Mouse (Mus musculus) CH12.LX (cell line): ENCODE results near the gene Slc1a4. TPM values are rescaled to one million over a fixed set of nuclear protein-coding genes. Genes with fewer than 3 reads are reported as not detected.
A peak's percentile ranks its signal among the peaks of the same experiment; 100 is the strongest.

Experiments used
- DNase-seq: peaks from one replicate; pipeline ENCODE4 v3.0.0-alpha.2; 2013; ENCODE audit errors: extremely low read depth
- H3K27ac ChIP-seq: 2 replicates; pipeline ENCODE4 v1.5.1; 2012; ENCODE audit warnings: low read depth, mild to moderate bottlenecking, control low read depth, moderate library complexity; ENCODE audit not compliant: insufficient read depth
- H3K27me3 ChIP-seq: replicated peaks from 2 replicates; pipeline ENCODE3; 2012; ENCODE audit warnings: inconsistent platforms
- H3K36me3 ChIP-seq, 2 experiments: replicated peaks in 1 of 2; 2 replicates each; pipeline versions ENCODE3 to v1.6.1; 2012; ENCODE audit warnings: inconsistent platforms in 1 of 2, low read length in 1 of 2, mild to moderate bottlenecking in 1 of 2, mixed read lengths in 1 of 2, moderate library complexity in 1 of 2; ENCODE audit not compliant: control insufficient read depth in 1 of 2, insufficient read depth in 1 of 2
- H3K4me1 ChIP-seq, 2 experiments: 2 replicates each; pipeline ENCODE4 v1.6.1; 2012; ENCODE audit warnings: inconsistent platforms in 1 of 2, moderate library complexity in 1 of 2; ENCODE audit not compliant: insufficient read depth in 2 of 2, control insufficient read depth in 1 of 2
- H3K4me2 ChIP-seq: 2 replicates; pipeline ENCODE4 v1.6.1; 2012; ENCODE audit warnings: low read depth, mild to moderate bottlenecking, control low read depth; ENCODE audit not compliant: poor library complexity, insufficient read depth, severe bottlenecking
- H3K4me3 ChIP-seq, 3 experiments: fragments of 150-350 bp in 1 of 3; sonication (generic) in 1 of 3; replicated peaks in 1 of 3; 2 replicates each; pipeline versions ENCODE3 to v1.5.1; 2011 to 2012; ENCODE audit warnings: low read depth in 2 of 3, low read length in 2 of 3, mild to moderate bottlenecking in 2 of 3, moderate library complexity in 2 of 3, control low read depth in 1 of 3, improper control_type of control experiment in 1 of 3, inconsistent platforms in 1 of 3, mixed read lengths in 1 of 3; ENCODE audit not compliant: poor library complexity in 1 of 3
- H3K79me2 ChIP-seq: replicated peaks from 2 replicates; pipeline ENCODE4 v1.6.1; 2012; ENCODE audit warnings: mild to moderate bottlenecking, moderate library complexity; ENCODE audit not compliant: control insufficient read depth, poor library complexity, insufficient read depth, severe bottlenecking; ENCODE audit errors: extremely low read depth
- H3K9ac ChIP-seq: 2 replicates; pipeline ENCODE4 v1.6.1; 2012; ENCODE audit warnings: low read depth, mild to moderate bottlenecking, control low read depth, moderate library complexity; ENCODE audit not compliant: insufficient read depth
- H3K9me3 ChIP-seq: replicated peaks from 2 replicates; pipeline ENCODE3; 2012; ENCODE audit warnings: low read length, inconsistent platforms, mixed read lengths
- BHLHE40 ChIP-seq: IDR thresholded peaks from 2 replicates; pipeline ENCODE4 v1.6.1; 2011; ENCODE audit warnings: mild to moderate bottlenecking, low read depth, low read length, improper control_type of control experiment
- CHD1 ChIP-seq: IDR thresholded peaks from 2 replicates; pipeline ENCODE4 v1.6.1; 2012; ENCODE audit warnings: low read depth, low read length, improper control_type of control experiment, inconsistent platforms
- CHD2 ChIP-seq: IDR thresholded peaks from 2 replicates; pipeline ENCODE4 v1.6.1; 2011; ENCODE audit warnings: low read length, improper control_type of control experiment
- CTCF ChIP-seq, 2 experiments: IDR thresholded peaks in 1 of 2; conservative IDR thresholded peaks in 1 of 2; 2 replicates each; pipeline ENCODE4 v1.5.1; 2011 to 2012; ENCODE audit warnings: low read depth in 2 of 2, low read length in 2 of 2, improper control_type of control experiment in 1 of 2, inconsistent platforms in 1 of 2, mild to moderate bottlenecking in 1 of 2, moderate library complexity in 1 of 2
- E2F4 ChIP-seq: IDR thresholded peaks from 2 replicates; pipeline ENCODE4 v1.6.1; 2011; ENCODE audit warnings: low read depth, low read length, improper control_type of control experiment; ENCODE audit not compliant: insufficient replicate concordance
- ELF1 ChIP-seq: IDR thresholded peaks from 2 replicates; pipeline ENCODE4 v1.6.1; 2014; ENCODE audit warnings: low read depth, mild to moderate bottlenecking, inconsistent platforms, low read length, improper control_type of control experiment
- EP300 ChIP-seq: IDR thresholded peaks from 2 replicates; pipeline ENCODE4 v1.6.1; 2011; ENCODE audit warnings: low read length, improper control_type of control experiment
- ETS1 ChIP-seq: conservative IDR thresholded peaks from 2 replicates; pipeline ENCODE4 v1.6.1; 2012; ENCODE audit warnings: low read depth, mild to moderate bottlenecking, inconsistent platforms, low read length, improper control_type of control experiment, moderate library complexity
- GABPA ChIP-seq: IDR thresholded peaks from 2 replicates; pipeline ENCODE4 v1.6.1; 2012; ENCODE audit warnings: low read depth, low read length, improper control_type of control experiment, inconsistent platforms; ENCODE audit not compliant: insufficient replicate concordance
- HCFC1 ChIP-seq: IDR thresholded peaks from 2 replicates; pipeline ENCODE4 v1.6.1; 2012; ENCODE audit warnings: low read depth, mild to moderate bottlenecking, inconsistent platforms, low read length, improper control_type of control experiment
- IRF4 ChIP-seq: IDR thresholded peaks from 2 replicates; pipeline ENCODE4 v1.6.1; 2014; ENCODE audit warnings: low read depth, mild to moderate bottlenecking, inconsistent platforms, low read length, improper control_type of control experiment
- JUN ChIP-seq: IDR thresholded peaks from 2 replicates; pipeline ENCODE4 v1.6.1; 2011; ENCODE audit warnings: low read depth, mild to moderate bottlenecking, low read length, improper control_type of control experiment, moderate library complexity; ENCODE audit not compliant: insufficient read depth
- JUND ChIP-seq: conservative IDR thresholded peaks from 2 replicates; pipeline ENCODE4 v1.6.1; 2011; ENCODE audit warnings: low read depth, low read length, improper control_type of control experiment
- KAT2A ChIP-seq: IDR thresholded peaks from 2 replicates; pipeline ENCODE4 v1.6.1; 2012; ENCODE audit warnings: low read length, improper control_type of control experiment, inconsistent platforms; ENCODE audit not compliant: insufficient replicate concordance
- MAFK ChIP-seq: IDR thresholded peaks from 2 replicates; pipeline ENCODE4 v1.6.1; 2011; ENCODE audit warnings: low read length, improper control_type of control experiment; ENCODE audit not compliant: insufficient replicate concordance
- MAX ChIP-seq: IDR thresholded peaks from 2 replicates; pipeline ENCODE4 v1.6.1; 2011; ENCODE audit warnings: low read length, improper control_type of control experiment
- MAZ ChIP-seq: IDR thresholded peaks from 2 replicates; pipeline ENCODE4 v1.6.1; 2012; ENCODE audit warnings: low read depth, mild to moderate bottlenecking, inconsistent platforms, low read length, improper control_type of control experiment, moderate library complexity
- MEF2A ChIP-seq: IDR thresholded peaks from 2 replicates; pipeline ENCODE4 v1.6.1; 2014; ENCODE audit warnings: low read depth, mild to moderate bottlenecking, inconsistent platforms, low read length, improper control_type of control experiment, borderline replicate concordance
- MXI1 ChIP-seq: IDR thresholded peaks from 2 replicates; pipeline ENCODE4 v1.6.1; 2011; ENCODE audit warnings: mild to moderate bottlenecking, low read depth, low read length, improper control_type of control experiment
- MYC ChIP-seq: IDR thresholded peaks from 2 replicates; pipeline ENCODE4 v1.6.1; 2011; ENCODE audit warnings: low read depth, mild to moderate bottlenecking, improper control_type of control experiment, low read length
- NELFE ChIP-seq: IDR thresholded peaks from 2 replicates; pipeline ENCODE4 v1.6.1; 2011; ENCODE audit warnings: low read depth, low read length, improper control_type of control experiment
- NRF1 ChIP-seq: IDR thresholded peaks from 2 replicates; pipeline ENCODE4 v1.6.1; 2014; ENCODE audit warnings: low read depth, mild to moderate bottlenecking, inconsistent platforms, low read length, improper control_type of control experiment, moderate library complexity
- PAX5 ChIP-seq: IDR thresholded peaks from 2 replicates; pipeline ENCODE4 v1.6.1; 2012; ENCODE audit warnings: low read length, inconsistent platforms, mixed read lengths
- POLR2A ChIP-seq: IDR thresholded peaks from 2 replicates; pipeline ENCODE4 v1.6.1; 2011; ENCODE audit warnings: low read depth, mild to moderate bottlenecking, improper control_type of control experiment, low read length
- POLR2AphosphoS2 ChIP-seq: IDR thresholded peaks from 2 replicates; pipeline ENCODE4 v1.6.1; 2011; ENCODE audit warnings: low read depth, low read length, improper control_type of control experiment
- RAD21 ChIP-seq: IDR thresholded peaks from 2 replicates; pipeline ENCODE4 v1.6.1; 2011; ENCODE audit warnings: low read depth, mild to moderate bottlenecking, low read length, improper control_type of control experiment, moderate library complexity
- RCOR1 ChIP-seq: conservative IDR thresholded peaks from 2 replicates; pipeline ENCODE4 v1.6.1; 2012; ENCODE audit warnings: low read depth, mild to moderate bottlenecking, inconsistent platforms, low read length, improper control_type of control experiment
- SIN3A ChIP-seq: IDR thresholded peaks from 2 replicates; pipeline ENCODE4 v1.6.1; 2012; ENCODE audit warnings: low read length, improper control_type of control experiment, inconsistent platforms
- SMC3 ChIP-seq: IDR thresholded peaks from 2 replicates; pipeline ENCODE4 v1.6.1; 2011; ENCODE audit warnings: low read depth, low read length, improper control_type of control experiment
- TBP ChIP-seq: conservative IDR thresholded peaks from 2 replicates; pipeline ENCODE4 v1.6.1; 2011; ENCODE audit warnings: low read depth, low read length, improper control_type of control experiment
- TCF12 ChIP-seq: IDR thresholded peaks from 2 replicates; pipeline ENCODE4 v1.6.1; 2014; ENCODE audit warnings: low read depth, mild to moderate bottlenecking, inconsistent platforms, low read length, improper control_type of control experiment
- UBTF ChIP-seq: IDR thresholded peaks from 2 replicates; pipeline ENCODE4 v1.6.1; 2012; ENCODE audit warnings: low read depth, mild to moderate bottlenecking, inconsistent platforms, low read length, improper control_type of control experiment, moderate library complexity
- USF1 ChIP-seq: IDR thresholded peaks from 2 replicates; pipeline ENCODE4 v1.6.1; 2014; ENCODE audit warnings: low read depth, mild to moderate bottlenecking, inconsistent platforms, low read length, improper control_type of control experiment
- USF2 ChIP-seq: conservative IDR thresholded peaks from 2 replicates; pipeline ENCODE4 v1.6.1; 2011; ENCODE audit warnings: low read depth, low read length, improper control_type of control experiment
- ZC3H11A ChIP-seq: IDR thresholded peaks from 2 replicates; pipeline ENCODE4 v1.6.1; 2012; ENCODE audit warnings: low read depth, mild to moderate bottlenecking, inconsistent platforms, low read length, improper control_type of control experiment
- ZKSCAN1 ChIP-seq: IDR thresholded peaks from 2 replicates; pipeline ENCODE4 v1.6.1; 2012; ENCODE audit warnings: low read depth, inconsistent platforms, low read length, improper control_type of control experiment, borderline replicate concordance
- ZMIZ1 ChIP-seq: IDR thresholded peaks from 2 replicates; pipeline ENCODE4 v1.6.1; 2012; ENCODE audit warnings: low read depth, mild to moderate bottlenecking, inconsistent platforms, low read length, improper control_type of control experiment
- ZNF384 ChIP-seq: IDR thresholded peaks from 2 replicates; pipeline ENCODE4 v1.6.1; 2012; ENCODE audit warnings: low read depth, low read length, improper control_type of control experiment, inconsistent platforms
- dilution Hi-C: fragments of 300-500 bp; cut with MboI; formaldehyde crosslinking; loops from 2 replicates; pipeline ENCODE4 v1.14.3; 2020; ENCODE audit warnings: low sequenced_read_pairs; ENCODE audit not compliant: extremely low pct_unique_long_range_greater_than_20kb, extremely low pct_ligation_motif_present
- in situ Hi-C: fragments of 300-500 bp; cut with MboI; formaldehyde crosslinking; loops from 3 replicates; pipeline ENCODE4 v1.14.3; 2019; ENCODE audit warnings: low sequenced_read_pairs, low pct_ligation_motif_present, low pct_unique_long_range_greater_than_20kb, mixed read lengths
- polyA plus RNA-seq: library from polyadenylated mRNA; unstranded; fragments of >175 nt; gene quantifications from 2 replicates; pipeline ENCODE4 v1.2.1, GENCODE M21; 2012; ENCODE audit warnings: low read depth; ENCODE audit not compliant: insufficient read length
- total RNA-seq, 2 experiments: library from RNA; depleted of rRNA; stranded (reverse); fragments of 300-350 nt in 1 of 2; fragments of >200 nt in 1 of 2; gene quantifications; 2 replicates each; pipeline ENCODE4 v1.2.3; 2012 to 2014

Gene Slc1a4
- total and polyA plus RNA-seq, 3 experiments: 29.3 to 52.7 (median 37.8) TPM

DNA sequence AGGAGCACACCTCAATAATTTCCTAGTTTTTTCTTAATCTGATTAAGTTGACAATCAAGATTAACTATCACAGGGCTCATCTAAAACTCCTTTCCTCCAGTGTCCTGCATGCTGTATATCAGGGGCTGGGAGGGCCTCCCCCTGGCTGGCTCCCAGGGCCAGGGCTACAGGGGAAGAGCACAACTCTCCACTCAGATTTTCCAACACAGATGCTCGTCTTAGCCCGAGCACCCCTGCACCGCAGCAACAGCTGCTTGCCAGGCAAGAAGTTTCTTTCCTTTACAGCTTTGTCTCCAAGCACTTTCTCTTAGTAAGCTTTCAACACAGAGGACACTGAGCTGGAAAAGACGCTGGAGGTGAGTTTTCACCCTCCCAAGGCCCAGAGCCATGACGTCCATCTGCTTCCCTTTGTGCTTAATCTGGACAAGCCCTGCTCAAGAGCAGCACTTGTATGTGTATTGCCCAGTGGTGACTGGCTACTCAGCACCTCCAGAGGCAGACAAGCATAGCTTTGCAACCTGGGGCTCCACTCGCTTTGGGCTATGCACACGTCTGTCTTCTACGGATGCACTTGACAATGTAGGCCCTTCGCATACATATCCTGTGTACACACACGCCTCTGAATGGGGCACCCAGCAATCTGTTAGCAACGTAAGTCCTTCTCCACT, 6.1 kb downstream of the Slc1a4 start:
- DNase-seq: peak; percentile 62
- H3K4me2 ChIP-seq: peak overlapping the region; percentile 11; the same call in 1 of the 2 replicates
- H3K27me3 ChIP-seq: no peaks in the 10 kb centered on the region
- peaks cover 13 to 60% of the 10 kb centered on the region in 2 experiments for H3K36me3 ChIP-seq
- in situ Hi-C loops (no loop called here), dilution Hi-C loops (no loop called here)
- H3K27ac ChIP-seq: peak overlapping the region; percentile 21; the same call in 1 of the 2 replicates
- H3K9me3 ChIP-seq: no peaks in the 10 kb centered on the region
- no peak overlapping the region for H3K9ac ChIP-seq
- peak overlapping the region in 1 of 3 experiments; percentile 8 for H3K4me3 ChIP-seq
- peaks cover 60% of the 10 kb centered on the region for H3K79me2 ChIP-seq
- TF ChIP-seq SIN3A (peak; percentile 80; the same call in 1 of the 2 replicates), MXI1 (no peak; the same call in 1 of the 2 replicates), POLR2AphosphoS2 (no peak; the same call in 1 of the 2 replicates), ZKSCAN1 (no peak), NELFE (no peak), PAX5 (no peak), HCFC1 (no peak), KAT2A (no peak), EP300 (peak; percentile 73), USF2 (no peak), TBP (no peak), ELF1 (no peak), GABPA (no peak), MAFK (no peak), MAX (no peak; the same call in 1 of the 2 replicates), JUND (peak; percentile 62), ZC3H11A (no peak), JUN (no peak; the same call in 1 of the 2 replicates), MAZ (no peak), USF1 (no peak), CHD2 (peak; percentile 40; the same call in 1 of the 2 replicates), ZMIZ1 (peak; percentile 59), NRF1 (no peak), BHLHE40 (no peak), CTCF (conservative IDR thresholded peaks at IDR 0.05 in 1 of 2, IDR thresholded peaks at IDR 0.05 in 1 of 2; ENCODE audit: low read depth in 2 of 2, low read length in 2 of 2) (no peak), IRF4 (no peak), TCF12 (peak; percentile 65; the same call in 1 of the 2 replicates), SMC3 (no peak), MEF2A (0 out of 2 replicates have a peak, but pooled peaks have one; percentile 50), UBTF (0 out of 2 replicates have a peak, but pooled peaks have one; percentile 72), ZNF384 (no peak), ETS1 (peak; percentile 83), POLR2A (0 out of 2 replicates have a peak, but pooled peaks have one; percentile 17), RCOR1 (no peak), E2F4 (no peak), CHD1 (no peak), MYC (no peak), RAD21 (no peak)
- peaks cover 20 to 75% of the 10 kb centered on the region in 2 experiments for H3K4me1 ChIP-seq
